Mouse (Mus musculus): ENCODE measurements around the gene Nt5c3. TPM values are rescaled to one million over a fixed set of nuclear protein-coding genes. Genes with fewer than 3 reads are reported as not detected.

Gene Nt5c3
- 79.6 TPM for polyA plus RNA-seq (2014; fragmentation: Illumina TruSeq; extraction: RNeasy Lipid Tissue Mini Kit (QIAGEN cat#74804); ENCODE audit: low read depth, low replicate concordance)

GRCm38 (mm10) chr6:56923726-56924707 is at the start of gene Nt5c3, which contains the start of gene Vmn1r4:
Gene Nt5c3, minus strand, starts transcription at chr6:56923932.
Gene Vmn1r4, plus strand, starts transcription at chr6:56924015.

GRCm38 (mm10) chr6:56969973-56970372 is 46.2 kb upstream of the Nt5c3 start, which contains the start of gene Vmn1r5:
Gene Vmn1r5, plus strand, starts transcription at chr6:56970273.

Other genes with a start within 250 kb of the Nt5c3 start
- 13.6 TPM for gene Lsm5, start 219.2 kb downstream of the Nt5c3 start, polyA plus RNA-seq (2014; fragmentation: Illumina TruSeq; extraction: RNeasy Lipid Tissue Mini Kit (QIAGEN cat#74804); ENCODE audit: low read depth, low replicate concordance)
- 4.4 TPM for gene Avl9, start 209.0 kb downstream of the Nt5c3 start, polyA plus RNA-seq (2014; fragmentation: Illumina TruSeq; extraction: RNeasy Lipid Tissue Mini Kit (QIAGEN cat#74804); ENCODE audit: low read depth, low replicate concordance)
- 18.6 TPM for gene Kbtbd2, start 126.1 kb downstream of the Nt5c3 start, polyA plus RNA-seq (2014; fragmentation: Illumina TruSeq; extraction: RNeasy Lipid Tissue Mini Kit (QIAGEN cat#74804); ENCODE audit: low read depth, low replicate concordance)
- gene Fkbp9, start 91.9 kb downstream of the Nt5c3 start, polyA plus RNA-seq (2014; fragmentation: Illumina TruSeq; extraction: RNeasy Lipid Tissue Mini Kit (QIAGEN cat#74804); ENCODE audit: low read depth, low replicate concordance): 99.7 TPM
- gene Vmn1r4, start 83 bp upstream of the Nt5c3 start, polyA plus RNA-seq (2014; fragmentation: Illumina TruSeq; extraction: RNeasy Lipid Tissue Mini Kit (QIAGEN cat#74804); ENCODE audit: low read depth, low replicate concordance): not detected
- gene Vmn1r5, start 46.3 kb upstream of the Nt5c3 start, polyA plus RNA-seq (2014; fragmentation: Illumina TruSeq; extraction: RNeasy Lipid Tissue Mini Kit (QIAGEN cat#74804); ENCODE audit: low read depth, low replicate concordance): not detected
- gene Vmn1r6, start 73.3 kb upstream of the Nt5c3 start, polyA plus RNA-seq (2014; fragmentation: Illumina TruSeq; extraction: RNeasy Lipid Tissue Mini Kit (QIAGEN cat#74804); ENCODE audit: low read depth, low replicate concordance): not detected
- gene Vmn1r7, start 101.4 kb upstream of the Nt5c3 start, polyA plus RNA-seq (2014; fragmentation: Illumina TruSeq; extraction: RNeasy Lipid Tissue Mini Kit (QIAGEN cat#74804); ENCODE audit: low read depth, low replicate concordance): not detected
- not detected for gene Vmn1r8, start 108.4 kb upstream of the Nt5c3 start, polyA plus RNA-seq (2014; fragmentation: Illumina TruSeq; extraction: RNeasy Lipid Tissue Mini Kit (QIAGEN cat#74804); ENCODE audit: low read depth, low replicate concordance)
- not detected for gene Vmn1r9, start 142.9 kb upstream of the Nt5c3 start, polyA plus RNA-seq (2014; fragmentation: Illumina TruSeq; extraction: RNeasy Lipid Tissue Mini Kit (QIAGEN cat#74804); ENCODE audit: low read depth, low replicate concordance)
- gene Vmn1r10, start 185.5 kb upstream of the Nt5c3 start, polyA plus RNA-seq (2014; fragmentation: Illumina TruSeq; extraction: RNeasy Lipid Tissue Mini Kit (QIAGEN cat#74804); ENCODE audit: low read depth, low replicate concordance): not detected
- gene Vmn1r11, start 209.5 kb upstream of the Nt5c3 start, polyA plus RNA-seq (2014; fragmentation: Illumina TruSeq; extraction: RNeasy Lipid Tissue Mini Kit (QIAGEN cat#74804); ENCODE audit: low read depth, low replicate concordance): not detected
- not detected for gene Vmn1r12, start 233.0 kb upstream of the Nt5c3 start, polyA plus RNA-seq (2014; fragmentation: Illumina TruSeq; extraction: RNeasy Lipid Tissue Mini Kit (QIAGEN cat#74804); ENCODE audit: low read depth, low replicate concordance)

All from heart, adult 10 weeks (tissue).